Mouse (Mus musculus): ENCODE data around the gene Dnah1.

The Dnah1 gene

GRCm38 (mm10) chr14:31317754-31318153, 5.9 kb downstream of the Dnah1 start:
- DNase-seq (ENCODE audit: low read depth), result no peak

DNA sequence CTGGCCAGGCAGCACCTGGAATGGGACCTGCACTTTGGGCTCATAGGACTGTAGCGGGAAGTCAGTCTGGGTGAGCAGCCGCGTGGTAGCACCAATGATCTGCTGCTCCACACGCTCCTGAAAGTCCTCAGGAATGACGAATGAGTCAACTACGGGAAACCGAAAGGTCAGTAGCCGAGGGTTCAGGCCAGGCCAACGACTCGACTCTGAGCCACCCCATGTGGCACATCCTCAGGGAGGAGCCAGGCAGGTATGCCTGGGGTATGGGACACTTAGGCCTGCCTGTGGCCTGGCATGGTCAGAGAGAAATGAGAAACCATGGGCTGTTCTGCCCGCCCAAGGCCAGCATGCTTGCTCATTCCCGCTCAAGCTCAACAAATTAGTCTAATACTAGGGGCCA, 7.1 kb downstream of the Dnah1 start:
- no peak for DNase-seq (ENCODE audit: low read depth)

- DNase-seq (ENCODE audit: low read depth), result no peak
Observed at GRCm38 (mm10) chr14:31313192-31313591, 10.5 kb downstream of the Dnah1 start.

- DNase-seq (ENCODE audit: low read depth), result no peak
Observed at GRCm38 (mm10) chr14:31285728-31286127, 38.0 kb downstream of the Dnah1 start.

GRCm38 (mm10) chr14:31272164-31272563, 51.5 kb downstream of the Dnah1 start:
- peak; percentile 74 for DNase-seq (ENCODE audit: low read depth)

DNA sequence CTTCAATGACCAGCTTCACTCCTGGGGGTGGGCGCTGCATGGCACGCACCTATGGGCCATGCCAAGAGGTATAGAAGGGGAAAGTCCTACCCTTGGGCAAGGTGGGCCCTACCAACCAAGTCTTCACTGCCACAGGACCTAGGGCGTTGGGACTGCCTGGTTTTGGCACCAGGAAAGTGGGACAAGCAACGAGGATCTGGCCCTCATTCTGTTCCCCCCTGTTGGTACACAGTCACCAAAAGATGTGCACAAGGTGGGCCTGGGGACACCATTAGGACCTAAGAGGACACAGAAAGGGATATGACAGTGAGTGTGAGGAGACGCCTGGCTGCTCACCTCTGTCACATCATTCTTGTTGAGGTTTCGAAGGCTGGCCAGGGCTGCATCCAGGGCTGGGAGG, 52.6 kb downstream of the Dnah1 start:
- no peak for DNase-seq (ENCODE audit: low read depth)

GRCm38 (mm10) chr14:31269456-31270100, 54.1 kb downstream of the Dnah1 start:
- peak; percentile 34 for DNase-seq (ENCODE audit: low read depth)

DNA sequence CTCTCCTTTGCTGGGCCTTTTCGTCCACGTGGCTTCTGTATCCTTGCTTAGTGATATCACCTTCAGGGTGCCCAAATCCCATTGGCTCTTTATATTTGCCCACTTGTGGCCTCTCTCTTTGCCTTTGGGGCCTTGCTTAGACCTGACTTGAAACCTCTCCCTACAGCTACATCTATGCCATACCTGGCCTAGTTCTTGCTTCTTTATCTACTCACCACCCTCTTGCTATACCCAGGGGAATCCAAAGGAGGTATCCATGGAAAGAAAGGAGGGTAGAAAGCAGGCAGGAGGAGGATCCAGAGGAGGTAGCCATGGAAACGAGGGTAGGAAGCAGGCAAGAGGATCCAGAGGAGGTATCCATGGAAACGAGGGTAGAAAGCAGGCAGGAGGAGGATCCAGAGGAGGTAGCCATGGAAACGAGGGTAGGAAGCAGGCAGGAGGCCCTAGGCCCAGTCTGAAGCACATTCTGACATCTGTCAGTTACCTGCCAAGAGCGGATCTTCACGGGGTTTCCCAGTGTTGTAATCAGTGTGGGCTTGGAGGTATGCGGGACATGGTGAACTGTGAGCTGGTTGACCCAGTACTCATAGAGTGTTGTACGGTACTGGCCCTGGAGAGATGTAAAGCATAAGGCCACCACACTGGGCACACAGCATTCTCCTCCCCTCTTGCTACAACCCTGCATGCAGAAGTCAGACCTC, 55.2 kb downstream of the Dnah1 start:
- DNase-seq (ENCODE audit: low read depth), result no peak

GRCm38 (mm10) chr14:31267649-31268048, 56.0 kb downstream of the Dnah1 start:
- no peak for DNase-seq (ENCODE audit: low read depth)

GRCm38 (mm10) chr14:31260932-31261331, 62.8 kb downstream of the Dnah1 start:
- no peak for DNase-seq (ENCODE audit: low read depth)

DNA sequence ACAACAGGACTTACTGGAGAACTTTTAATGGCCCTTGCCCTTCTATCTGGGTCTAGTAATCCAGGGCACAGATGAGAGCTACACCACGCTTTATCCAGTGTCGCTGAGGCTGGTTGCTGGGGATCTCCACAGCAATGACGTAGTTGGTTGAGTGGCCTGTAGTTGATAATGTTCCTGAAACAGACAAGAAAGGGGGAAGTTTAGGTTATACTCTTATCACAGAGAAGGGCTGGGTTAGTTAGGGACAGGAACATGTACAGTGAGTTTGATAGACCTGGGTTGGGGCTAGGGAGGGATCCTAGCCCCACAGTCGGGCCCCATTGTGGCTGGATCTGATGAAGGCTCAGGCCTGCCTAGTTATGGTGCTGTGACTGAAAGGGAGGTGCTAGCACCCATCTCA, 63.3 kb downstream of the Dnah1 start:
- DNase-seq (ENCODE audit: low read depth), result peak; percentile 28

- DNase-seq (ENCODE audit: low read depth), result no peak
Observed at GRCm38 (mm10) chr14:31258476-31259050, 65.1 kb downstream of the Dnah1 start.

- no peak for DNase-seq (ENCODE audit: low read depth)
Observed at GRCm38 (mm10) chr14:31252091-31252490, 71.6 kb downstream of the Dnah1 start.

- DNase-seq (ENCODE audit: low read depth), result no peak
Observed at GRCm38 (mm10) chr14:31251626-31252025, 72.1 kb downstream of the Dnah1 start.

GRCm38 (mm10) chr14:31251084-31251604, 72.6 kb downstream of the Dnah1 start, which contains the start of the genes Phf7 and Bap1:
TSS of gene Phf7 (minus strand) at chr14:31251317.
TSS of gene Bap1 (plus strand) at chr14:31251450.
- DNase-seq (ENCODE audit: low read depth), result peak; percentile 85

DNA sequence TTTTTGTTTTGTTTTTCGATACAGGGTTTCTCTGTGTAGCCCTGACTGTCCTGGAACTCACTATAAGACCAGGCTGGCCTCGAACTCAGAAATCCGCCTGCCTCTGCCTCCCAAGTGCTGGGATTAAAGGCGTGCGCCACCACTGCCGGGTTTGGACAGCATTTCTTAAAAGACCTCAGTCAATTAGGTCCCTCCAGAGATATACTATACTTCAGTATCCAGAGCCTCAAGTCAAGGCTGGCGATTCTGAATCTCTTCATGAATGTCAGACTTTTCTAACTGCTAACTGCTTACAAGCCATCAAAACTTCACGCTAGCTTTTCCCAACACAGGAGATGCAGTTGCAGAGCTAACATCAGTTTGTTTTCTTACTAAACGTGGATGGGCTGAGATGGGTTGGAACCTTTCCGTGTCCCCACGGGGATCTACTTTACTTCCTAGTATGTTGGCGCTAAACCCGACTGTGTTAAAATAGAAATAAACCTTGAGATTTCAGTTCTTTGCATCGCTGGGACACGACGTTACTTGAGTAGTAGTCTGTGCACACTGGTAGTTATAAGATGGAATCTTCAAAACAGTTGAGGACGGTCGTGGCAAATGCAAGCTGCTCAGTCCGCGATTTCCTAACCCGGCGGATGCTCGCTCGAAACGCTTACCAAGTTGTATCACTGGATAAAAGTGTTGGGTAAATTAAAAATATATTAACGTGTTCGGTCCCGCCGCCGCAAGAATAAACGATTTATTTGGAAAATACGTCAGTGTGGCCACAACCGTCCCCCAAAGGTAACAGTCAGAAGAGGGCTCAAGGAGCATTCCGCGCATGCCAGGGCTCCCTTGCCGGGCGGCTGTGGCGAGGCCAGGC, 73.2 kb downstream of the Dnah1 start:
- no peak for DNase-seq (ENCODE audit: low read depth)

- DNase-seq (ENCODE audit: low read depth), result no peak
Observed at GRCm38 (mm10) chr14:31248396-31248795, 75.3 kb downstream of the Dnah1 start.

DNA sequence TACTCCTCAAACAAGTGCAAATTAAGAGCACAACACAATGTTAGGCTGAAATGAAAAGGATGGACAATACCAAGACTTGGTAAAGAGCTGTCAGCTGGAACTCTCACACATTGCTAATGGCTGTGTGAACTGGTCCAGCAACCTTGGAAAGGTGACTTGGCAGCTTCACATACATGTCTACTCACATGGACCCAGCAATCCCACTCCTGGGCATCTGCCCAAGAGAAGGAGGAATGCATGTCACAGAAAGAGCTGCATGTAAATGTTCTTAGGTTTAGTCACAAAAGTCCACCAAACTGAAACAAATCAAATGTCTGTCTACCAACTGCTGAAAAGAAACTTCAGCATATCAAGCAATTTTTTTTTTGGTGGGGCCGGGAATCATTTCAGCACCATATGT, 77.8 kb downstream of the Dnah1 start:
- no peak for DNase-seq (ENCODE audit: low read depth)

- DNase-seq (ENCODE audit: low read depth), result no peak
Observed at GRCm38 (mm10) chr14:31244777-31245176, 78.9 kb downstream of the Dnah1 start.

- no peak for DNase-seq (ENCODE audit: low read depth)
Observed at GRCm38 (mm10) chr14:31240528-31240927, 83.2 kb downstream of the Dnah1 start.

GRCm38 (mm10) chr14:31237101-31237882, 86.4 kb downstream of the Dnah1 start:
- DNase-seq (ENCODE audit: low read depth), result no peak

Measured in c-Kit-positive CD71-negative TER-119-negative erythroid progenitor cells, embryonic 14.5 days (primary cell).